Mouse (Mus musculus): Measurements from ENCODE around the gene Ccdc89. TPM values are rescaled to one million over a fixed set of nuclear protein-coding genes. Genes with fewer than 3 reads are reported as not detected.

Ccdc89 gene
- not detected for polyA plus RNA-seq (2017; shearing (Covaris generic))

- ATAC-seq = peak; percentile 99
Observed at GRCm38 (mm10) chr7:90426020-90427001, at the start of gene Ccdc89. Gene Ccdc89, plus strand, starts transcription at chr7:90426577.

GRCm38 (mm10) chr7:90384411-90384810 lies 42.0 kb upstream of the Ccdc89 start:
- no peak for ATAC-seq

- ATAC-seq = no peak
Observed at GRCm38 (mm10) chr7:90386885-90387459, 39.4 kb upstream of the Ccdc89 start.

DNA sequence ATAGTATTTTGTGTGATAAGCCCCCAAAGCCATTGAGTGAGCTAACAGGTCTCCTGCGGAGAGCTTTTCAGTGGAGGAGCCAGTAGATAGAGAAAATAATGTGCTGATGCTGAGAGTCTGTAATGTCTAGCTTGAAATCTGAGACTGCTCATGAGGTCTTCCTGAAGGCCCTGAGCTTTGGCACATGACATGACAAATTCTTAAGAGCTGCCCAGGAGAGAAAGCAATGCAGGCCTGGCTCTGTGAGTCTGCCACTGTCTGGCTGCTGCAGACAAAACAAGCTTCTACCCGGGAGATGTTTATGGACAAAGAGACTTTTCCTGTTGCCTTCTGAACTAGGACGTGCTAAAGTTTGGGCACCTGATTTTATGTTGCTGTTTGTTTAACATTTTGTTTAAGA lies 36.6 kb upstream of the Ccdc89 start:
- no peak for ATAC-seq

DNA sequence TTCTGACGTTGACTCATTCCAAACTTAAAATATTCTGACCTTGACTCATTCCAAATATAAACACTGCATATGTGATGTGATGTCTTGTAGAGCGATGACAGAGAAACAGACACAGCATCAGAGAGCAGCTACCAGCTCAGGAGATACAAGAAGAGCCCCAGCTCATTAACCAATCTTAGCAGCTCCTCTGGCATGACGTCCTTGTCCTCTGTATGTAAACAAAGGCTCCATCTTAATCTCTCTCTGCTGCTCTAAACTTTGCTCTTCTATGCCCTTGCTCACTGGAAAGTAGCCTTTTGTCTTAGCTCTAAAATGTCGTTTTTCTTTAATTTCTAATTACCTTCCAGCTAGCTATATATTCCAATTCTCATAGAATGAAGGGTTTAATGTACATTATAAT lies 31.3 kb upstream of the Ccdc89 start:
- no peak for ATAC-seq

DNA sequence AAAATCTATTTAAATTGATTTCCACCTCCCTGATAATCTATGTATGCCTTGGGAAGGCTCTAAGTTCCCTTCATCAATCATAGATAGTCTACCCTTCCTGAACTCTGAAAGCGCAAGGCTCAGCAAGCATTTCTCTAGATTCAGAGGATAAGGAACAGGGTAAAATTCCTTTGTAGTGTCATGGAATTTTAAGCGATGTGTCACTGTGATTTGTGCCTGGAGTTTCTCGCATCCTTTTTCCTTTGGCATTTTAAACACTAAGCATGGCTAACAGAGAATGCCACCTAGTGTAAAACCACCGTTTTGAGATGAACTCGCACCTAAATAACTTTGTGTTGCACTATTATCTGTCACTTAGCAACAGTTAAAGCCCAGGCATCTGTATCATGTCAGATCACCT lies 30.4 kb upstream of the Ccdc89 start:
- ATAC-seq = no peak

GRCm38 (mm10) chr7:90409934-90410333 lies 16.4 kb upstream of the Ccdc89 start:
- peak; percentile 93 for ATAC-seq

GRCm38 (mm10) chr7:90427006-90427405 lies 629 bp downstream of the Ccdc89 start:
- no peak for ATAC-seq

DNA sequence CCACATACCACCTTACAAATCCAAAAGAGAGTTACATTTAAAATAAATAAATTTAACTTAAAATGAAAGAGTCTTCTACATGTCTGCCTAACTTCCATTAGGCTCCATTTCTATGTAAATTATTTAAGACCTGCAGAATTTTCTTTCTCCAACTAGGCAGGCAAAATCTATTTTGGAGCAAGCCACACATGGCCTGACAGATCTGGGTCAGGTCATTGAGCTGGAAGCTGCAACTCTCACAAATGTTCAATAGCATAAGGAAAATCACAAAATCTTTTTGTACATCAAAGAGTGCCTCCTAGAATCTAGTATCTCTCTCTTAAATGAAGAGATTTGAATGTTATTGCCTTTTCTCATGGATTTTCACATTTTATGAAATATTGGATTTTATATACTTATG lies 5.8 kb downstream of the Ccdc89 start:
- ATAC-seq = no peak

DNA sequence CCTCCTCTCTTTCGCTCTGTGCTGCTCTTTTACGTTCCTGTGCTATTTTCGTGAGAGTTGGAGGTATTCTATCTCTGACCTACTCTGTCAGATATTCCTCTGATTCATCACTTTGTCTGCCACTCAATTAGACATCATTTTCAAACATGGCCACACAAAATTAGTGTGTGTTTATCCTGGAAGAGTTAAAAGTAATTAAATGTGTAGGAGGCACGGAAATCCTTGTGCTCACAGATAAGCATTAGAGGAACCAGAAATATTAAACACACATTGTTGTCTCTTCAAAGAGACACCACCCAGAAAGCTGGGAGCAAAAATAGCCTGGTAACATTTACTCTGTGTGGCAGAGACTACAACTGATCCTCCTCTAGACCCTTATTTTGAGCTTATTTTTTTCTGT lies 13.7 kb downstream of the Ccdc89 start:
- no peak for ATAC-seq

- ATAC-seq = no peak
Observed at GRCm38 (mm10) chr7:90442070-90442469, 15.7 kb downstream of the Ccdc89 start.

- ATAC-seq = peak; percentile 91
Observed at GRCm38 (mm10) chr7:90442518-90443080, 16.2 kb downstream of the Ccdc89 start, which contains the start of gene Crebzf. Gene Crebzf, plus strand, starts transcription at chr7:90442729.

GRCm38 (mm10) chr7:90443101-90444091 lies 17.0 kb downstream of the Ccdc89 start:
- peak; percentile 37 for ATAC-seq

DNA sequence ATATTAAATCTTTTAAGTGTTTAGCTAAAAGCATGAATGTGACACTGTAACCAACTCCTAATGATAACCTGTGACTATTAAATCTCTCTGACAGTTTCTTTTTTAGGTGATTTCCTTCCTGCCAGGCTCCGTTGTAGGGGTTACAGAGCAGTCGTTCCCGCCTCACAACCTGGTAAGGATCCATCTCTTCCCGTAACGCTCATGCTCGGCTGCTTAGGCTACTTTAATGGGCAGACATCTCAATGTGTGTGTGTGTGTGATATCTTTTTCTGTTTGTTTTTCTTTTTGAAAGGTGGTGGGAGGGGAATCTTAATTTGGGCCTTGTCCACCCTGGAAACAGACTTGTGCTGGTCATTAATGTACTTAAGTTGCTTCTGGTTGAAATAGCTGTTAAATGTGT lies 17.8 kb downstream of the Ccdc89 start:
- no peak for ATAC-seq

GRCm38 (mm10) chr7:90456149-90456844 lies 29.9 kb downstream of the Ccdc89 start:
- no peak for ATAC-seq

GRCm38 (mm10) chr7:90456845-90457468 lies 30.6 kb downstream of the Ccdc89 start, which contains the start of gene Tmem126a:
Gene Tmem126a, minus strand, starts transcription at chr7:90457229.
- peak; percentile 88 for ATAC-seq

- peak; percentile 13 for ATAC-seq
Observed at GRCm38 (mm10) chr7:90457517-90457916, 31.1 kb downstream of the Ccdc89 start.

GRCm38 (mm10) chr7:90460330-90460729 lies 34.0 kb downstream of the Ccdc89 start:
- ATAC-seq = no peak

DNA sequence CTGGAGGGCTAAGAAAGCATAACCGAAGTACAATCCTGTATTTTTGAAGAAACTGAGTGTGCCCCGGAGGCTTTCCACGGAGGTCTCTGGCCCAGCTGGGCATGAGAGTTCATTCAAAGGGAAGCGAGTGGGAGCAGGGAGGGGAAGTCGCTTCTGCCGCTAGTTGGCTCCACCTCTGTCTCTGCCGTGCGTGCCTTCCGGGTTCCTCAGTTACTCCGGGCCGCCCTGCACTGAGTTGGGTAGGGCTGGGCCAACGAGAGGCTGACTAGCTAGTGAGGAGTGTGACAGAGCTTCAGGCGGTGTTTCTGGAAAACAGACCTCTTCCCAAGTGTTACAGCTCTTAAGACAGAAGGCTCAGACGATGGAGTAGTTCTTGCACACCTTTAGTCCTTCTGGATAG lies 34.6 kb downstream of the Ccdc89 start:
- peak; percentile 37 for ATAC-seq

DNA sequence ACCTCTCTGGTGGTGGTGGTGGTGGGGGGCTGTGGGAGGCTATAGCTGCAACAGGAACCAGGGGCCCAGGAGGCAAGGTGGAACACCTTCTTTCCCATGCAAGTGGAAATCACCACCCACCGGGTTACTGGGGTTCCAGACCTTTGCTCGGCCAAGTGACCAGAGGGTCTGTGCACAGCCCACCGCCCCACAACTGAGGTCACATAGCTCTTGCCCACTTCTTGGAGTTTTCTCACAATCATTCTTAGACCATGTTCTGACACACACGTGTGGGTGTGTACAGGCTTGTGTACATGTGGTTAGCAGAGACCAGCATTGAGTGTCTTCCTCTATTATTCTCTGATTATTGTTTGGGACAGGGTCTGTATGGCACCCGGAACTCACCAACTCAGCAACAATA lies 35.1 kb downstream of the Ccdc89 start:
- no peak for ATAC-seq

GRCm38 (mm10) chr7:90473511-90473910 lies 47.1 kb downstream of the Ccdc89 start:
- ATAC-seq = peak; percentile 28

All from CD4-positive, CD25-positive, alpha-beta regulatory T cell, adult 4 months (primary cell).